ENCODE assay signal across 11 mouse cellular contexts in genomic region chr9:50440689-50441088, GRCm38 (mm10). TPM values are rescaled to one million over a fixed set of nuclear protein-coding genes. Genes with fewer than 3 reads are reported as not detected.
DNase-seq lines count a peak whose midpoint lies in the region; ATAC-seq and TF ChIP-seq lines count a peak whose summit lies in the region.
"Had no signal": no experiment of that assay in that cellular context is flagged by ENCODE, and none has a peak within 500 bp of the region (broad histone marks: within the 10 kb centered on the region; RNA-seq: fewer than 3 reads in every experiment).

No protein-coding gene starts in this region.

- no peak overlapping the region for H3K4me3 ChIP-seq in forebrain, postnatal 0 days (ENCODE audit: low read depth, low read length)
- H3K4me3 ChIP-seq in hindbrain, postnatal 0 days (ENCODE audit: low read length) = no peak overlapping the region

- H3K4me1 ChIP-seq in forebrain, postnatal 0 days (ENCODE audit: insufficient read depth) = 0 out of 2 replicates have a peak, but pooled peaks cover 3% of the 10 kb centered on the region
- no peaks in the 10 kb centered on the region for H3K4me1 ChIP-seq in hindbrain, postnatal 0 days (ENCODE audit: insufficient read depth, low read length)

- peak; percentile 10 for DNase-seq in cerebellum, adult 11-12 months
- DNase-seq in cerebellum, adult 11 months = no peak
- peak; percentile 36 for DNase-seq in layer of hippocampus, adult 11-12 months (ENCODE audit: low spot score)
- no peak for DNase-seq in layer of hippocampus, postnatal 25 days (ENCODE audit: extremely low spot score in 1 of 2, low spot score in 1 of 2)
- peak; percentile 65 for DNase-seq in forebrain, postnatal 0 days
- DNase-seq in hindbrain, postnatal 0 days (ENCODE audit: low spot score) = peak; percentile 75
- DNase-seq in right cerebral cortex, postnatal 14 days = no peak
- DNase-seq: B cell, adult 2 months; cerebellum, adult 8-10 months had no signal

- H3K4me2 ChIP-seq in forebrain, postnatal 0 days (ENCODE audit: low read depth) = no peak overlapping the region
- H3K4me2 ChIP-seq in hindbrain, postnatal 0 days (ENCODE audit: low read depth, low read length) = no peak overlapping the region

- no peak overlapping the region for H3K9ac ChIP-seq in forebrain, postnatal 0 days
- H3K9ac ChIP-seq in hindbrain, postnatal 0 days (replicated peaks; ENCODE audit: low read length) = no peak overlapping the region
- H3K9ac ChIP-seq: liver, embryonic 14.5 days had no signal

- peak; percentile 85 for ATAC-seq in forebrain, postnatal 0 days
- peak; percentile 86 for ATAC-seq in hindbrain, postnatal 0 days
- no peak for ATAC-seq in megakaryocyte progenitor cell, adult 5-6 weeks (replicated peaks; ENCODE audit: poor library complexity)

- H3K27me3 ChIP-seq in forebrain, postnatal 0 days (ENCODE audit: insufficient read depth, low read length) = no peaks in the 10 kb centered on the region
- H3K27me3 ChIP-seq in hindbrain, postnatal 0 days (ENCODE audit: insufficient read depth, low read length) = no peaks in the 10 kb centered on the region; the same call in 1 of the 2 replicates

- no peaks in the 10 kb centered on the region for H3K9me3 ChIP-seq in forebrain, postnatal 0 days (ENCODE audit: low read length)
- no peaks in the 10 kb centered on the region for H3K9me3 ChIP-seq in hindbrain, postnatal 0 days (ENCODE audit: low read length)

- 19% methylated on average over 2 of the region's 2 CpGs for WGBS in forebrain, postnatal 0 days
- 35% methylated on average over 2 of the region's 2 CpGs for WGBS in hindbrain, postnatal 0 days

- no peak for TF ChIP-seq CTCF in forebrain, postnatal 0 days (IDR thresholded peaks at IDR 0.05; ENCODE audit: low read depth)
- no peak for TF ChIP-seq CTCF in hindbrain, postnatal 0 days (IDR thresholded peaks at IDR 0.05; ENCODE audit: low read depth)

- no peaks in the 10 kb centered on the region for H3K36me3 ChIP-seq in forebrain, postnatal 0 days (ENCODE audit: insufficient read depth)
- no peaks in the 10 kb centered on the region for H3K36me3 ChIP-seq in hindbrain, postnatal 0 days (ENCODE audit: insufficient read depth, low read length)

- 0 out of 2 replicates have a peak overlapping the region, but pooled peaks have one; percentile 29 for H3K27ac ChIP-seq in forebrain, postnatal 0 days (ENCODE audit: low read depth, low read length)
- no peak overlapping the region for H3K27ac ChIP-seq in hindbrain, postnatal 0 days
- H3K27ac ChIP-seq: liver, embryonic 14.5 days had no signal

RNA-seq across cellular contexts. Expression of gene Plet1, which starts 53.6 kb away (rescaled TPM):
- total RNA-seq in layer of hippocampus, postnatal 25 days (2021) = under 1 TPM; 0.15 to 0.21 TPM
- not detected in 2 replicates for total RNA-seq in forebrain, postnatal 0 days (2014; rRNA removed)
- polyA plus RNA-seq in forebrain, postnatal 0 days (2015; fragmentation: Nextera tagmentation; extraction: Ambion mirVana) = 0.11 and 0.34 TPM in 2 replicates
- total RNA-seq in hindbrain, postnatal 0 days (2014; rRNA removed) = 0.37 TPM in 1 of 2 replicates, not detected in the other
- polyA plus RNA-seq in hindbrain, postnatal 0 days (2015; fragmentation: Nextera tagmentation; extraction: Ambion mirVana) = 0.86 and 1.0 TPM in 2 replicates
- 0.35 TPM in 1 of 2 replicates, not detected in the other for total RNA-seq in megakaryocyte progenitor cell, adult 5-6 weeks (2015)
- 0.51 and 0.54 TPM in 2 replicates for total RNA-seq in megakaryocyte progenitor cell, adult 5-6 weeks (2017)

Comparison
In these comparisons a context has a peak if more than half of its experiments do, and no peak if none do; other contexts are left out.
1. DNase-seq: peak in cerebellum, adult 11-12 months (single experiment), layer of hippocampus, adult 11-12 months (single experiment), forebrain, postnatal 0 days (single experiment) and hindbrain, postnatal 0 days (single experiment); none in cerebellum, adult 11 months (single experiment), layer of hippocampus, postnatal 25 days (0 of 2) and right cerebral cortex, postnatal 14 days (single experiment).